Comparison of ENCODE assay signal across 20 mouse cellular contexts in genomic region chr16:30661086-30661977, GRCm38 (mm10).
DNase-seq lines count a peak whose midpoint lies in the region; ATAC-seq and TF ChIP-seq lines count a peak whose summit lies in the region.
"Had no signal": no experiment of that assay in that cellular context is flagged by ENCODE, and none has a peak within 500 bp of the region (broad histone marks: within the 10 kb centered on the region; RNA-seq: fewer than 3 reads in every experiment).

No protein-coding gene starts in this region.

- no peak overlapping the region for H3K9ac ChIP-seq in forebrain, embryonic 15.5 days (replicated peaks)
- H3K9ac ChIP-seq in embryonic facial prominence, embryonic 12.5 days: no peak overlapping the region
- no peak overlapping the region for H3K9ac ChIP-seq in limb, embryonic 12.5 days (replicated peaks)
- no peak overlapping the region for H3K9ac ChIP-seq in heart, embryonic 11.5 days (ENCODE audit: low read depth, low read length)
- H3K9ac ChIP-seq: heart, embryonic 13.5 days; hindbrain, embryonic 14.5 days; neural tube, embryonic 12.5 days had no signal

- 70% methylated on average over 16 of the region's 16 CpGs for WGBS in forebrain, embryonic 10.5 days
- WGBS in forebrain, embryonic 15.5 days: 64% methylated on average over 16 of the region's 16 CpGs
- WGBS in embryonic facial prominence, embryonic 12.5 days: 43% methylated on average over 16 of the region's 16 CpGs
- WGBS in limb, embryonic 12.5 days: 55% methylated on average over 16 of the region's 16 CpGs
- 75% methylated on average over 16 of the region's 16 CpGs for WGBS in heart, embryonic 11.5 days (ENCODE audit: insufficient replicate concordance)

- H3K27ac ChIP-seq in forebrain, embryonic 10.5 days: peak overlapping the region; percentile 41
- no peak overlapping the region for H3K27ac ChIP-seq in forebrain, embryonic 15.5 days (replicated peaks)
- peak overlapping the region; percentile 40; the same call in 1 of the 2 replicates for H3K27ac ChIP-seq in layer of hippocampus, adult 2 months
- peak overlapping the region; percentile 66; the same call in 1 of the 2 replicates for H3K27ac ChIP-seq in embryonic facial prominence, embryonic 12.5 days
- peak overlapping the region; percentile 19; the same call in 1 of the 2 replicates for H3K27ac ChIP-seq in limb, embryonic 12.5 days
- H3K27ac ChIP-seq in heart, embryonic 11.5 days (ENCODE audit: low read depth, low read length): no peak overlapping the region
- H3K27ac ChIP-seq: heart, embryonic 13.5 days; hindbrain, embryonic 14.5 days; macrophage; neural tube, embryonic 12.5 days had no signal

- peaks cover 35% of the 10 kb centered on the region for H3K4me1 ChIP-seq in forebrain, embryonic 10.5 days
- no peaks in the 10 kb centered on the region for H3K4me1 ChIP-seq in forebrain, embryonic 15.5 days
- H3K4me1 ChIP-seq in embryonic facial prominence, embryonic 12.5 days: peaks cover 14% of the 10 kb centered on the region
- H3K4me1 ChIP-seq in limb, embryonic 12.5 days (replicated peaks): peaks cover 38% of the 10 kb centered on the region
- H3K4me1 ChIP-seq in heart, embryonic 11.5 days (ENCODE audit: control insufficient read depth, insufficient read depth, low read length): 0 out of 2 replicates have a peak, but pooled peaks cover 3% of the 10 kb centered on the region
- H3K4me1 ChIP-seq: heart, embryonic 13.5 days; neural tube, embryonic 12.5 days had no signal

- DNase-seq in forebrain, embryonic 10.5 days (ENCODE audit: extremely low spot score, low spot score): no peak
- DNase-seq in layer of hippocampus, adult 2 months (ENCODE audit: low spot score in 2 of 2): peak; percentile 34 to 39
- no peak for DNase-seq in layer of hippocampus, postnatal 10 days (ENCODE audit: low spot score in 2 of 2)
- no peak for DNase-seq in urinary bladder, postnatal 36 days (ENCODE audit: low spot score in 2 of 2)
- DNase-seq: adrenal gland, postnatal 10 days; cerebellum, postnatal 36 days; kidney, adult 2 months; liver; lung, adult 2 months; midbrain, embryonic 14.5 days; spleen, adult 18-20 months; thymus, postnatal 4 days had no signal

- TF ChIP-seq CTCF in layer of hippocampus, adult 2 months (conservative IDR thresholded peaks at IDR 0.05): no peak

- H3K4me2 ChIP-seq in forebrain, embryonic 15.5 days (replicated peaks): no peak overlapping the region
- no peak overlapping the region for H3K4me2 ChIP-seq in embryonic facial prominence, embryonic 12.5 days (replicated peaks)
- H3K4me2 ChIP-seq in limb, embryonic 12.5 days: no peak overlapping the region
- H3K4me2 ChIP-seq in heart, embryonic 11.5 days: no peak overlapping the region
- H3K4me2 ChIP-seq: heart, embryonic 13.5 days; hindbrain, embryonic 14.5 days; neural tube, embryonic 12.5 days had no signal

- no peaks in the 10 kb centered on the region for H3K36me3 ChIP-seq in forebrain, embryonic 10.5 days (replicated peaks)
- H3K36me3 ChIP-seq in forebrain, embryonic 15.5 days: no peaks in the 10 kb centered on the region
- H3K36me3 ChIP-seq in embryonic facial prominence, embryonic 12.5 days: no peaks in the 10 kb centered on the region
- no peaks in the 10 kb centered on the region for H3K36me3 ChIP-seq in limb, embryonic 12.5 days
- H3K36me3 ChIP-seq in heart, embryonic 11.5 days (ENCODE audit: control insufficient read depth, insufficient read depth, low read length): no peaks in the 10 kb centered on the region
- H3K36me3 ChIP-seq: heart, embryonic 13.5 days; neural tube, embryonic 12.5 days had no signal

- no peak overlapping the region for H3K4me3 ChIP-seq in forebrain, embryonic 10.5 days
- no peak overlapping the region for H3K4me3 ChIP-seq in forebrain, embryonic 15.5 days
- no peak overlapping the region for H3K4me3 ChIP-seq in layer of hippocampus, adult 2 months
- H3K4me3 ChIP-seq in embryonic facial prominence, embryonic 12.5 days: no peak overlapping the region
- no peak overlapping the region for H3K4me3 ChIP-seq in limb, embryonic 12.5 days (replicated peaks)
- H3K4me3 ChIP-seq in heart, embryonic 11.5 days (ENCODE audit: low read depth, low read length): no peak overlapping the region
- H3K4me3 ChIP-seq: heart, embryonic 13.5 days; neural tube, embryonic 12.5 days had no signal

- H3K9me3 ChIP-seq in forebrain, embryonic 10.5 days: no peaks in the 10 kb centered on the region
- no peaks in the 10 kb centered on the region for H3K9me3 ChIP-seq in forebrain, embryonic 15.5 days
- no peaks in the 10 kb centered on the region for H3K9me3 ChIP-seq in embryonic facial prominence, embryonic 12.5 days
- no peaks in the 10 kb centered on the region for H3K9me3 ChIP-seq in limb, embryonic 12.5 days
- no peaks in the 10 kb centered on the region for H3K9me3 ChIP-seq in heart, embryonic 11.5 days (replicated peaks; ENCODE audit: control insufficient read depth, low read length)
- H3K9me3 ChIP-seq: heart, embryonic 13.5 days; neural tube, embryonic 12.5 days had no signal

- ATAC-seq in forebrain, embryonic 15.5 days (replicated peaks): no peak
- no peak for ATAC-seq in embryonic facial prominence, embryonic 12.5 days (ENCODE audit: insufficient number of reproducible peaks, insufficient read depth, low FRiP score, low TSS enrichment)
- no peak for ATAC-seq in limb, embryonic 12.5 days (ENCODE audit: insufficient number of reproducible peaks, insufficient read depth, low FRiP score, low TSS enrichment, low read depth)
- ATAC-seq in heart, embryonic 11.5 days (replicated peaks; ENCODE audit: insufficient number of reproducible peaks, low FRiP score, low TSS enrichment): no peak

- no peaks in the 10 kb centered on the region for H3K27me3 ChIP-seq in forebrain, embryonic 10.5 days (ENCODE audit: poor library complexity, severe bottlenecking)
- H3K27me3 ChIP-seq in forebrain, embryonic 15.5 days: no peaks in the 10 kb centered on the region
- 0 out of 2 replicates have a peak, but pooled peaks cover 7% of the 10 kb centered on the region for H3K27me3 ChIP-seq in embryonic facial prominence, embryonic 12.5 days
- H3K27me3 ChIP-seq in limb, embryonic 12.5 days: peaks cover 5% of the 10 kb centered on the region; the same call in 1 of the 2 replicates
- no peaks in the 10 kb centered on the region for H3K27me3 ChIP-seq in heart, embryonic 11.5 days (ENCODE audit: control insufficient read depth, insufficient read depth, low read length)
- H3K27me3 ChIP-seq: neural tube, embryonic 12.5 days had no signal

Comparison
In these comparisons a context has a peak if more than half of its experiments do, and no peak if none do; other contexts are left out.
1. DNase-seq: peak in layer of hippocampus, adult 2 months (2 of 2); none in forebrain, embryonic 10.5 days (single experiment), layer of hippocampus, postnatal 10 days (0 of 2) and urinary bladder, postnatal 36 days (0 of 2).
2. H3K27ac ChIP-seq: peak in forebrain, embryonic 10.5 days (single experiment), layer of hippocampus, adult 2 months (single experiment), embryonic facial prominence, embryonic 12.5 days (single experiment) and limb, embryonic 12.5 days (single experiment); none in forebrain, embryonic 15.5 days (single experiment) and heart, embryonic 11.5 days (single experiment).